Mouse (Mus musculus) G1E (cell line): ENCODE measurements around the gene Tifab.

Experiments used
- CTCF ChIP-seq: IDR thresholded peaks from 2 replicates; pipeline ENCODE4 v1.5.1; 2012; ENCODE audit warnings: low read depth, low read length, inconsistent platforms, mixed read lengths
- GATA1 ChIP-seq: IDR thresholded peaks from 2 replicates; pipeline ENCODE4 v1.6.1; 2012; ENCODE audit warnings: borderline replicate concordance, low read length, inconsistent platforms, mixed read lengths
- GATA2 ChIP-seq: IDR thresholded peaks from 2 replicates; pipeline ENCODE4 v1.6.1; 2012; ENCODE audit warnings: low read depth, low read length, inconsistent platforms, borderline replicate concordance
- TAL1 ChIP-seq: conservative IDR thresholded peaks from 2 replicates; pipeline ENCODE4 v1.6.1; 2012; ENCODE audit warnings: low read depth, low read length, inconsistent platforms, mixed read lengths

DNA sequence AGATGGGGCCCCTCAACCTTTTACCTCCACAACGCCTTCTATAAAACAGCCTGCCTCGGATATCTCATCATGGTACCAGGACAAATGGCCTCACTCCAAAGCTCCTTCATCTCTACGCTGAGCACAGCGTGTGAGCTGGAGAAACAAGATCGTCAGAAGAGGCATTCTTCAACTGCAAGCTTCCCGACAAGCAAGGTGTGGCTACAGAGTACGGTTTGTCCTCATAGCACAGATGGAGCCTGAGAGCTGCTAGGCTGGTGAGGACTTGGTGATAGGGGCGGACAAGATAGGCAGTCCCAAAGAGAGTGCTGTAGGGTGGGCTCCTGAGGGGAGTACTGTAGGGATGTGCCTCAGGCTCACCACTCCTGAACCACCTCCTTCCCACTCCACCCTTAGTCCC is 48.1 kb downstream of the Tifab start:
- no peak for TF ChIP-seq CTCF
- TF ChIP-seq GATA1 = no peak
- TF ChIP-seq GATA2 = no peak
- TF ChIP-seq TAL1 = no peak
